Mouse (Mus musculus): ENCODE measurements at regions not wholly inside any gene's neighbourhood (a gene's known extent, or its start where the extent isn't known, plus 50 kb on each side); places are given as distances from the start of the nearest gene placed in this dataset.

GRCm38 (mm10) chr8:79828763-79829542 is 117.3 kb downstream of the Anapc10 start:
- DNase-seq (ENCODE audit: low spot score in 2 of 2): no peak

- DNase-seq (ENCODE audit: low spot score in 2 of 2): no peak
Measured at GRCm38 (mm10) chr8:79829543-79829890, 117.9 kb downstream of the Anapc10 start.

- no peak for DNase-seq (ENCODE audit: low spot score in 2 of 2)
Measured at GRCm38 (mm10) chr8:79829941-79830633, 118.5 kb downstream of the Anapc10 start.

GRCm38 (mm10) chr8:79838961-79839360 is 127.3 kb downstream of the Anapc10 start:
- DNase-seq (ENCODE audit: low spot score in 2 of 2): no peak

GRCm38 (mm10) chr8:79849982-79850514 is 138.4 kb downstream of the Anapc10 start:
- no peak for DNase-seq (ENCODE audit: low spot score in 2 of 2)

GRCm38 (mm10) chr8:79850519-79850918 is 138.9 kb downstream of the Anapc10 start:
- no peak for DNase-seq (ENCODE audit: low spot score in 2 of 2)

- DNase-seq (ENCODE audit: low spot score in 2 of 2): no peak
Measured at GRCm38 (mm10) chr8:79872416-79873077, 160.9 kb downstream of the Anapc10 start.

GRCm38 (mm10) chr8:79907971-79908370 is 149.8 kb downstream of the Hhip start:
- DNase-seq (ENCODE audit: low spot score in 2 of 2): peak in 1 of 2 experiments; percentile 4
